Mouse (Mus musculus): ENCODE measurements around the gene Pilrb2.
"Not testable (repeated sequence)": the region's sequence is repeated elsewhere in the genome, so short reads cannot be mapped to it uniquely, and the experiment has no call there.

- TF ChIP-seq CTCF (conservative IDR thresholded peaks at IDR 0.05 in 1 of 2, IDR thresholded peaks at IDR 0.05 in 1 of 2; ENCODE audit: low read depth in 2 of 2, low read length in 2 of 2); EP300 (IDR thresholded peaks at IDR 0.05; ENCODE audit: low read length); CHD2 (IDR thresholded peaks at IDR 0.05; ENCODE audit: low read length); BHLHE40 (IDR thresholded peaks at IDR 0.05; ENCODE audit: low read depth, low read length); RAD21 (IDR thresholded peaks at IDR 0.05; ENCODE audit: low read depth, low read length); ZMIZ1 (IDR thresholded peaks at IDR 0.05; ENCODE audit: low read depth, low read length); POLR2A (IDR thresholded peaks at IDR 0.05; ENCODE audit: low read depth, low read length); MAZ (IDR thresholded peaks at IDR 0.05; ENCODE audit: low read depth, low read length): not testable (repeated sequence)
These were observed at the start of gene Pilrb2 for GRCm38 (mm10) chr5:137871644-137872380.

Measured in CH12.LX (cell line).